Mouse (Mus musculus) CH12.LX (cell line): ENCODE results near the gene Isca2. TPM values are rescaled to one million over a fixed set of nuclear protein-coding genes. Genes with fewer than 3 reads are reported as not detected.

Experiments
- DNase-seq: peaks from one replicate; pipeline ENCODE4 v3.0.0-alpha.2; 2013; ENCODE audit errors: extremely low read depth
- H3K27ac ChIP-seq: 2 replicates; pipeline ENCODE4 v1.5.1; 2012; ENCODE audit warnings: low read depth, mild to moderate bottlenecking, control low read depth, moderate library complexity; ENCODE audit not compliant: insufficient read depth
- H3K27me3 ChIP-seq: replicated peaks from 2 replicates; pipeline ENCODE3; 2012; ENCODE audit warnings: inconsistent platforms
- H3K36me3 ChIP-seq, 2 experiments: replicated peaks in 1 of 2; 2 replicates each; pipeline versions ENCODE3 to v1.6.1; 2012; ENCODE audit warnings: inconsistent platforms in 1 of 2, low read length in 1 of 2, mild to moderate bottlenecking in 1 of 2, mixed read lengths in 1 of 2, moderate library complexity in 1 of 2; ENCODE audit not compliant: control insufficient read depth in 1 of 2, insufficient read depth in 1 of 2
- H3K4me1 ChIP-seq, 2 experiments: 2 replicates each; pipeline ENCODE4 v1.6.1; 2012; ENCODE audit warnings: inconsistent platforms in 1 of 2, moderate library complexity in 1 of 2; ENCODE audit not compliant: insufficient read depth in 2 of 2, control insufficient read depth in 1 of 2
- H3K4me2 ChIP-seq: 2 replicates; pipeline ENCODE4 v1.6.1; 2012; ENCODE audit warnings: low read depth, mild to moderate bottlenecking, control low read depth; ENCODE audit not compliant: poor library complexity, insufficient read depth, severe bottlenecking
- H3K4me3 ChIP-seq, 3 experiments: fragments of 150-350 bp in 1 of 3; sonication (generic) in 1 of 3; replicated peaks in 1 of 3; 2 replicates each; pipeline versions ENCODE3 to v1.5.1; 2011 to 2012; ENCODE audit warnings: low read depth in 2 of 3, low read length in 2 of 3, mild to moderate bottlenecking in 2 of 3, moderate library complexity in 2 of 3, control low read depth in 1 of 3, improper control_type of control experiment in 1 of 3, inconsistent platforms in 1 of 3, mixed read lengths in 1 of 3; ENCODE audit not compliant: poor library complexity in 1 of 3
- H3K79me2 ChIP-seq: replicated peaks from 2 replicates; pipeline ENCODE4 v1.6.1; 2012; ENCODE audit warnings: mild to moderate bottlenecking, moderate library complexity; ENCODE audit not compliant: control insufficient read depth, poor library complexity, insufficient read depth, severe bottlenecking; ENCODE audit errors: extremely low read depth
- H3K9ac ChIP-seq: 2 replicates; pipeline ENCODE4 v1.6.1; 2012; ENCODE audit warnings: low read depth, mild to moderate bottlenecking, control low read depth, moderate library complexity; ENCODE audit not compliant: insufficient read depth
- H3K9me3 ChIP-seq: replicated peaks from 2 replicates; pipeline ENCODE3; 2012; ENCODE audit warnings: low read length, inconsistent platforms, mixed read lengths
- CHD1 ChIP-seq: IDR thresholded peaks from 2 replicates; pipeline ENCODE4 v1.6.1; 2012; ENCODE audit warnings: low read depth, low read length, improper control_type of control experiment, inconsistent platforms
- CHD2 ChIP-seq: IDR thresholded peaks from 2 replicates; pipeline ENCODE4 v1.6.1; 2011; ENCODE audit warnings: low read length, improper control_type of control experiment
- CTCF ChIP-seq, 2 experiments: IDR thresholded peaks in 1 of 2; conservative IDR thresholded peaks in 1 of 2; 2 replicates each; pipeline ENCODE4 v1.5.1; 2011 to 2012; ENCODE audit warnings: low read depth in 2 of 2, low read length in 2 of 2, improper control_type of control experiment in 1 of 2, inconsistent platforms in 1 of 2, mild to moderate bottlenecking in 1 of 2, moderate library complexity in 1 of 2
- ELF1 ChIP-seq: IDR thresholded peaks from 2 replicates; pipeline ENCODE4 v1.6.1; 2014; ENCODE audit warnings: low read depth, mild to moderate bottlenecking, inconsistent platforms, low read length, improper control_type of control experiment
- ETS1 ChIP-seq: conservative IDR thresholded peaks from 2 replicates; pipeline ENCODE4 v1.6.1; 2012; ENCODE audit warnings: low read depth, mild to moderate bottlenecking, inconsistent platforms, low read length, improper control_type of control experiment, moderate library complexity
- GABPA ChIP-seq: IDR thresholded peaks from 2 replicates; pipeline ENCODE4 v1.6.1; 2012; ENCODE audit warnings: low read depth, low read length, improper control_type of control experiment, inconsistent platforms; ENCODE audit not compliant: insufficient replicate concordance
- HCFC1 ChIP-seq: IDR thresholded peaks from 2 replicates; pipeline ENCODE4 v1.6.1; 2012; ENCODE audit warnings: low read depth, mild to moderate bottlenecking, inconsistent platforms, low read length, improper control_type of control experiment
- IRF4 ChIP-seq: IDR thresholded peaks from 2 replicates; pipeline ENCODE4 v1.6.1; 2014; ENCODE audit warnings: low read depth, mild to moderate bottlenecking, inconsistent platforms, low read length, improper control_type of control experiment
- KAT2A ChIP-seq: IDR thresholded peaks from 2 replicates; pipeline ENCODE4 v1.6.1; 2012; ENCODE audit warnings: low read length, improper control_type of control experiment, inconsistent platforms; ENCODE audit not compliant: insufficient replicate concordance
- MAX ChIP-seq: IDR thresholded peaks from 2 replicates; pipeline ENCODE4 v1.6.1; 2011; ENCODE audit warnings: low read length, improper control_type of control experiment
- MEF2A ChIP-seq: IDR thresholded peaks from 2 replicates; pipeline ENCODE4 v1.6.1; 2014; ENCODE audit warnings: low read depth, mild to moderate bottlenecking, inconsistent platforms, low read length, improper control_type of control experiment, borderline replicate concordance
- NELFE ChIP-seq: IDR thresholded peaks from 2 replicates; pipeline ENCODE4 v1.6.1; 2011; ENCODE audit warnings: low read depth, low read length, improper control_type of control experiment
- NRF1 ChIP-seq: IDR thresholded peaks from 2 replicates; pipeline ENCODE4 v1.6.1; 2014; ENCODE audit warnings: low read depth, mild to moderate bottlenecking, inconsistent platforms, low read length, improper control_type of control experiment, moderate library complexity
- POLR2AphosphoS2 ChIP-seq: IDR thresholded peaks from 2 replicates; pipeline ENCODE4 v1.6.1; 2011; ENCODE audit warnings: low read depth, low read length, improper control_type of control experiment
- RAD21 ChIP-seq: IDR thresholded peaks from 2 replicates; pipeline ENCODE4 v1.6.1; 2011; ENCODE audit warnings: low read depth, mild to moderate bottlenecking, low read length, improper control_type of control experiment, moderate library complexity
- SIN3A ChIP-seq: IDR thresholded peaks from 2 replicates; pipeline ENCODE4 v1.6.1; 2012; ENCODE audit warnings: low read length, improper control_type of control experiment, inconsistent platforms
- TCF12 ChIP-seq: IDR thresholded peaks from 2 replicates; pipeline ENCODE4 v1.6.1; 2014; ENCODE audit warnings: low read depth, mild to moderate bottlenecking, inconsistent platforms, low read length, improper control_type of control experiment
- USF1 ChIP-seq: IDR thresholded peaks from 2 replicates; pipeline ENCODE4 v1.6.1; 2014; ENCODE audit warnings: low read depth, mild to moderate bottlenecking, inconsistent platforms, low read length, improper control_type of control experiment
- USF2 ChIP-seq: conservative IDR thresholded peaks from 2 replicates; pipeline ENCODE4 v1.6.1; 2011; ENCODE audit warnings: low read depth, low read length, improper control_type of control experiment
- ZC3H11A ChIP-seq: IDR thresholded peaks from 2 replicates; pipeline ENCODE4 v1.6.1; 2012; ENCODE audit warnings: low read depth, mild to moderate bottlenecking, inconsistent platforms, low read length, improper control_type of control experiment
- ZNF384 ChIP-seq: IDR thresholded peaks from 2 replicates; pipeline ENCODE4 v1.6.1; 2012; ENCODE audit warnings: low read depth, low read length, improper control_type of control experiment, inconsistent platforms
- dilution Hi-C: fragments of 300-500 bp; cut with MboI; formaldehyde crosslinking; loops from 2 replicates; pipeline ENCODE4 v1.14.3; 2020; ENCODE audit warnings: low sequenced_read_pairs; ENCODE audit not compliant: extremely low pct_unique_long_range_greater_than_20kb, extremely low pct_ligation_motif_present
- in situ Hi-C: fragments of 300-500 bp; cut with MboI; formaldehyde crosslinking; loops from 3 replicates; pipeline ENCODE4 v1.14.3; 2019; ENCODE audit warnings: low sequenced_read_pairs, low pct_ligation_motif_present, low pct_unique_long_range_greater_than_20kb, mixed read lengths
- polyA plus RNA-seq: library from polyadenylated mRNA; unstranded; fragments of >175 nt; gene quantifications from 2 replicates; pipeline ENCODE4 v1.2.1, GENCODE M21; 2012; ENCODE audit warnings: low read depth; ENCODE audit not compliant: insufficient read length
- total RNA-seq, 2 experiments: library from RNA; depleted of rRNA; stranded (reverse); fragments of 300-350 nt in 1 of 2; fragments of >200 nt in 1 of 2; gene quantifications; 2 replicates each; pipeline ENCODE4 v1.2.3; 2012 to 2014

The Isca2 gene
- total and polyA plus RNA-seq, 3 experiments: 55.1 to 90.4 (median 59.1) TPM

GRCm38 (mm10) chr12:84809033-84809432 lies 36.0 kb downstream of the Isca2 start:
- in situ Hi-C loops: loop anchor here (5.0 to 25.0 kb wide), 2 partner anchors 38 to 178 kb away; partner anchors contain the start of gene Ylpm1
- no peak overlapping the region for H3K4me2 ChIP-seq
- no peak overlapping the region for H3K27ac ChIP-seq
- H3K9ac ChIP-seq: no peak overlapping the region
- TF ChIP-seq ZNF384 (no peak), CTCF (conservative IDR thresholded peaks at IDR 0.05 in 1 of 2, IDR thresholded peaks at IDR 0.05 in 1 of 2; ENCODE audit: low read depth in 2 of 2, low read length in 2 of 2) (no peak), SIN3A (no peak), KAT2A (no peak), IRF4 (no peak), MAX (no peak), USF1 (no peak), HCFC1 (no peak), GABPA (no peak), ETS1 (no peak)
- dilution Hi-C loops: no loop called here
- H3K4me1 ChIP-seq: peaks cover 4 to 39% of the 10 kb centered on the region in 2 experiments; a peak in 2 of 4 replicates
- no peaks in the 10 kb centered on the region for H3K9me3 ChIP-seq
- peak; percentile 29 for DNase-seq
- no peaks in the 10 kb centered on the region for H3K79me2 ChIP-seq
- H3K27me3 ChIP-seq: no peaks in the 10 kb centered on the region
- no peak overlapping the region for H3K4me3 ChIP-seq
- H3K36me3 ChIP-seq: no peaks in the 10 kb centered on the region

- no peak overlapping the region for H3K27ac ChIP-seq
- no peak overlapping the region for H3K4me3 ChIP-seq
- dilution Hi-C loops (no loop called here), in situ Hi-C loops (loop anchor here (25.0 kb wide), 1 partner anchor 176 kb away; the partner anchor contains the start of gene Ylpm1)
- H3K9me3 ChIP-seq: no peaks in the 10 kb centered on the region
- H3K36me3 ChIP-seq: no peaks in the 10 kb centered on the region
- TF ChIP-seq CHD2 (no peak), TCF12 (no peak), RAD21 (no peak), CHD1 (no peak), CTCF (conservative IDR thresholded peaks at IDR 0.05 in 1 of 2, IDR thresholded peaks at IDR 0.05 in 1 of 2; ENCODE audit: low read depth in 2 of 2, low read length in 2 of 2) (no peak), POLR2AphosphoS2 (no peak), NRF1 (no peak), MAX (no peak), MEF2A (no peak), IRF4 (no peak), SIN3A (no peak), NELFE (no peak), ZNF384 (no peak), KAT2A (no peak), ELF1 (no peak), USF2 (no peak), ZC3H11A (no peak)
- no peaks in the 10 kb centered on the region for H3K27me3 ChIP-seq
- H3K79me2 ChIP-seq: no peaks in the 10 kb centered on the region
- H3K9ac ChIP-seq: no peak overlapping the region
- peaks cover 4 to 37% of the 10 kb centered on the region in 2 experiments; a peak in 2 of 4 replicates for H3K4me1 ChIP-seq
- no peak for DNase-seq
- H3K4me2 ChIP-seq: no peak overlapping the region
Measured at GRCm38 (mm10) chr12:84810810-84811209, 37.8 kb downstream of the Isca2 start.
